Mouse (Mus musculus): ENCODE data around the gene Slc9c1. TPM values are rescaled to one million over a fixed set of nuclear protein-coding genes. Genes with fewer than 3 reads are reported as not detected.
A peak's percentile ranks its signal among the peaks of the same experiment; 100 is the strongest.

Gene Slc9c1
- polyA plus RNA-seq, 1 experiment from 2014 or later, result not detected

DNA sequence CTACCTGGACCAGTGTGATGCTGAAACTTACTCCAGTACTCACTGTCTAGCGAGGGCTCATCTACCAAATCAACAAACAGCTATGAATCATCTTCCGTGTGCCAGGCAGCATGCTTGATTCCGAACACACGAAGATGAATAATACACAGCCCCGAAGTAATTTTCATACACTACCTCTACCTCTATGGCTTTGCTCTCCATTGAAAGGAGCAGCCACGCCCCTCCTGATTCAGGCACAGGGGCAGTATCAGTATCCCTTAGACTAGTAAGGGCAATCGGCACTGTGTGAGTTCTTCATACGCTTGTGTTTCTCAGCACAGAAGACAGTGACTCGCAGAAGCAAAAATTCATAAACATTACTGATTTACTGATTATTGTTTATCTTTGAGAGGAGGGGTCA, 119.4 kb downstream of the Slc9c1 start:
- no peak for ATAC-seq
- Histone ChIP-seq H3K36me3 (ENCODE audit: control insufficient read depth, insufficient read depth, low read length) (no peaks in the 10 kb centered on the region), H3K27me3 (ENCODE audit: control insufficient read depth, insufficient read depth, low read depth, low read length) (no peaks in the 10 kb centered on the region; the same call in none of the 2 replicates), H3K27ac (ENCODE audit: low read length) (no peak overlapping the region), H3K9me3 (replicated peaks; ENCODE audit: control insufficient read depth, low read length, poor library complexity, severe bottlenecking) (no peaks in the 10 kb centered on the region), H3K9ac (ENCODE audit: low read depth, low read length) (no peak overlapping the region), H3K4me3 (ENCODE audit: low read depth, low read length) (peak overlapping the region; percentile 35; the same call in 1 of the 2 replicates), H3K4me2 (ENCODE audit: low read length) (peak overlapping the region; percentile 62; the same call in 1 of the 2 replicates), H3K4me1 (ENCODE audit: control insufficient read depth, insufficient read depth, low read length) (no peaks in the 10 kb centered on the region)
- WGBS, result 68% methylated on average over 9 of the region's 9 CpGs

Other genes with a start within 250 kb of the Slc9c1 start
- 411 and 438 TPM in 2 replicates for gene Cd200, start 126.3 kb upstream of the Slc9c1 start, polyA plus RNA-seq (2015; fragmentation: Nextera tagmentation; extraction: Ambion mirVana)
- gene Gm609, start 42.3 kb upstream of the Slc9c1 start, polyA plus RNA-seq (2015; fragmentation: Nextera tagmentation; extraction: Ambion mirVana), result not detected in 2 replicates
- gene Gm17783, start 3.3 kb upstream of the Slc9c1 start, polyA plus RNA-seq (2015; fragmentation: Nextera tagmentation; extraction: Ambion mirVana), result not detected in 2 replicates
- gene Gcsam, start 75.1 kb downstream of the Slc9c1 start, polyA plus RNA-seq (2015; fragmentation: Nextera tagmentation; extraction: Ambion mirVana), result not detected in 2 replicates
- not detected in 2 replicates for gene BC016579, start 118.8 kb downstream of the Slc9c1 start, polyA plus RNA-seq (2015; fragmentation: Nextera tagmentation; extraction: Ambion mirVana)
- 0.75 and 0.93 TPM in 2 replicates for gene Tmprss7, start 158.3 kb downstream of the Slc9c1 start, polyA plus RNA-seq (2015; fragmentation: Nextera tagmentation; extraction: Ambion mirVana)
- 337 and 369 TPM in 2 replicates for gene Tagln3, start 189.3 kb downstream of the Slc9c1 start, polyA plus RNA-seq (2015; fragmentation: Nextera tagmentation; extraction: Ambion mirVana)
- gene Abhd10, start 207.6 kb downstream of the Slc9c1 start, polyA plus RNA-seq (2015; fragmentation: Nextera tagmentation; extraction: Ambion mirVana), result 42.3 and 42.6 TPM in 2 replicates